Mouse (Mus musculus): ENCODE results near the gene Clec4a1. TPM values are rescaled to one million over a fixed set of nuclear protein-coding genes. Genes with fewer than 3 reads are reported as not detected.

Gene Clec4a1
- total and polyA plus RNA-seq, 2 experiments from 2014 or later = 1.8 TPM; not detected in 1

- no peak for TF ChIP-seq CTCF (IDR thresholded peaks at IDR 0.05; ENCODE audit: low read depth)
- no peak for TF ChIP-seq EP300 (IDR thresholded peaks at IDR 0.05; ENCODE audit: low read depth)
- no peak for ATAC-seq (ENCODE audit: insufficient read depth, low read depth)
- Histone ChIP-seq H3K27me3 (ENCODE audit: control insufficient read depth, insufficient read depth, low read length) (no peaks in the 10 kb centered on the region), H3K36me3 (replicated peaks; ENCODE audit: control insufficient read depth, insufficient read depth, low read length) (no peaks in the 10 kb centered on the region), H3K9ac (replicated peaks; ENCODE audit: low read depth, low read length) (no peak overlapping the region), H3K9me3 (replicated peaks; ENCODE audit: control insufficient read depth, low read length) (no peaks in the 10 kb centered on the region), H3K4me1 (ENCODE audit: control insufficient read depth, insufficient read depth) (no peaks in the 10 kb centered on the region), H3K27ac (ENCODE audit: low read depth) (no peak overlapping the region), H3K4me2 (ENCODE audit: low read depth, low read length) (no peak overlapping the region), H3K4me3 (ENCODE audit: low read depth, low read length) (no peak overlapping the region)
- DNase-seq (ENCODE audit: low spot score) = no peak
- 34% methylated on average over 4 of the region's 4 CpGs for WGBS
Observed at GRCm38 (mm10) chr6:122919922-122920321, 1.7 kb upstream of the Clec4a1 start.

GRCm38 (mm10) chr6:122934845-122935244 lies 13.2 kb downstream of the Clec4a1 start:
- Histone ChIP-seq H3K27me3 (ENCODE audit: control insufficient read depth, insufficient read depth, low read length) (no peaks in the 10 kb centered on the region), H3K4me1 (ENCODE audit: control insufficient read depth, insufficient read depth) (no peaks in the 10 kb centered on the region), H3K9me3 (replicated peaks; ENCODE audit: control insufficient read depth, low read length) (no peaks in the 10 kb centered on the region), H3K36me3 (replicated peaks; ENCODE audit: control insufficient read depth, insufficient read depth, low read length) (no peaks in the 10 kb centered on the region), H3K27ac (ENCODE audit: low read depth) (no peak overlapping the region), H3K4me3 (ENCODE audit: low read depth, low read length) (no peak overlapping the region), H3K9ac (replicated peaks; ENCODE audit: low read depth, low read length) (no peak overlapping the region), H3K4me2 (ENCODE audit: low read depth, low read length) (no peak overlapping the region)
- DNase-seq (ENCODE audit: low spot score) (no peak), ATAC-seq (ENCODE audit: insufficient read depth, low read depth) (no peak)
- TF ChIP-seq CTCF (IDR thresholded peaks at IDR 0.05; ENCODE audit: low read depth) = no peak
- no peak for TF ChIP-seq EP300 (IDR thresholded peaks at IDR 0.05; ENCODE audit: low read depth)
- WGBS = 73% methylated on average over 3 of the region's 3 CpGs

- Histone ChIP-seq H3K36me3 (replicated peaks; ENCODE audit: control insufficient read depth, insufficient read depth, low read length) (no peaks in the 10 kb centered on the region), H3K9ac (replicated peaks; ENCODE audit: low read depth, low read length) (no peak overlapping the region), H3K9me3 (replicated peaks; ENCODE audit: control insufficient read depth, low read length) (no peaks in the 10 kb centered on the region), H3K4me2 (ENCODE audit: low read depth, low read length) (no peak overlapping the region), H3K27ac (ENCODE audit: low read depth) (no peak overlapping the region), H3K27me3 (ENCODE audit: control insufficient read depth, insufficient read depth, low read length) (no peaks in the 10 kb centered on the region), H3K4me3 (ENCODE audit: low read depth, low read length) (no peak overlapping the region), H3K4me1 (ENCODE audit: control insufficient read depth, insufficient read depth) (no peaks in the 10 kb centered on the region)
- TF ChIP-seq EP300 (IDR thresholded peaks at IDR 0.05; ENCODE audit: low read depth) (no peak), CTCF (IDR thresholded peaks at IDR 0.05; ENCODE audit: low read depth) (no peak)
- WGBS = 70% methylated on average over 5 of the region's 5 CpGs
- DNase-seq (ENCODE audit: low spot score) (no peak), ATAC-seq (ENCODE audit: insufficient read depth, low read depth) (no peak)
Observed at GRCm38 (mm10) chr6:122939618-122940017, 18.0 kb downstream of the Clec4a1 start.

GRCm38 (mm10) chr6:122946760-122947159 lies 25.1 kb downstream of the Clec4a1 start:
- H3K9me3 ChIP-seq (replicated peaks; ENCODE audit: control insufficient read depth, low read length) = no peaks in the 10 kb centered on the region
- DNase-seq (ENCODE audit: low spot score) = no peak
- H3K9ac ChIP-seq (replicated peaks; ENCODE audit: low read depth, low read length) = no peak overlapping the region
- TF ChIP-seq EP300 (IDR thresholded peaks at IDR 0.05; ENCODE audit: low read depth) (no peak), CTCF (IDR thresholded peaks at IDR 0.05; ENCODE audit: low read depth) (no peak)
- WGBS = 65% methylated on average over 2 of the region's 2 CpGs
- H3K4me1 ChIP-seq (ENCODE audit: control insufficient read depth, insufficient read depth) = no peaks in the 10 kb centered on the region
- H3K4me3 ChIP-seq (ENCODE audit: low read depth, low read length) = no peak overlapping the region
- H3K36me3 ChIP-seq (replicated peaks; ENCODE audit: control insufficient read depth, insufficient read depth, low read length) = no peaks in the 10 kb centered on the region
- no peak overlapping the region for H3K27ac ChIP-seq (ENCODE audit: low read depth)
- no peaks in the 10 kb centered on the region for H3K27me3 ChIP-seq (ENCODE audit: control insufficient read depth, insufficient read depth, low read length)
- no peak overlapping the region for H3K4me2 ChIP-seq (ENCODE audit: low read depth, low read length)
- no peak for ATAC-seq (ENCODE audit: insufficient read depth, low read depth)

GRCm38 (mm10) chr6:122952401-122952800 lies 30.8 kb downstream of the Clec4a1 start, which contains the start of gene Clec4a3:
Gene Clec4a3 (plus strand): TSS chr6:122952515.
- WGBS = 70% methylated on average over 8 of the region's 8 CpGs
- DNase-seq (ENCODE audit: low spot score) (no peak), ATAC-seq (ENCODE audit: insufficient read depth, low read depth) (no peak)
- no peak within 1 kb of the TSS for H3K9ac ChIP-seq (replicated peaks; ENCODE audit: low read depth, low read length)
- no peak within 1 kb of the TSS for H3K4me3 ChIP-seq (ENCODE audit: low read depth, low read length)
- TF ChIP-seq EP300 (IDR thresholded peaks at IDR 0.05; ENCODE audit: low read depth) (no peak), CTCF (IDR thresholded peaks at IDR 0.05; ENCODE audit: low read depth) (no peak)
- H3K36me3 ChIP-seq (replicated peaks; ENCODE audit: control insufficient read depth, insufficient read depth, low read length) = no peaks in the 10 kb centered on the region
- H3K4me2 ChIP-seq (ENCODE audit: low read depth, low read length) = no peak within 1 kb of the TSS
- no peaks in the 10 kb centered on the region for H3K27me3 ChIP-seq (ENCODE audit: control insufficient read depth, insufficient read depth, low read length)
- no peaks in the 10 kb centered on the region for H3K9me3 ChIP-seq (replicated peaks; ENCODE audit: control insufficient read depth, low read length)
- H3K4me1 ChIP-seq (ENCODE audit: control insufficient read depth, insufficient read depth) = no peaks in the 10 kb centered on the region
- H3K27ac ChIP-seq (ENCODE audit: low read depth) = no peak within 1 kb of the TSS

GRCm38 (mm10) chr6:122964562-122964961 lies 42.9 kb downstream of the Clec4a1 start:
- no peaks in the 10 kb centered on the region for H3K9me3 ChIP-seq (replicated peaks; ENCODE audit: control insufficient read depth, low read length)
- H3K36me3 ChIP-seq (replicated peaks; ENCODE audit: control insufficient read depth, insufficient read depth, low read length) = no peaks in the 10 kb centered on the region
- H3K4me2 ChIP-seq (ENCODE audit: low read depth, low read length) = no peak overlapping the region
- H3K4me1 ChIP-seq (ENCODE audit: control insufficient read depth, insufficient read depth) = no peaks in the 10 kb centered on the region
- H3K27ac ChIP-seq (ENCODE audit: low read depth) = no peak overlapping the region
- 61% methylated on average over 2 of the region's 2 CpGs for WGBS
- TF ChIP-seq CTCF (IDR thresholded peaks at IDR 0.05; ENCODE audit: low read depth) = no peak
- no peak for TF ChIP-seq EP300 (IDR thresholded peaks at IDR 0.05; ENCODE audit: low read depth)
- no peak overlapping the region for H3K4me3 ChIP-seq (ENCODE audit: low read depth, low read length)
- ATAC-seq (ENCODE audit: insufficient read depth, low read depth) (no peak), DNase-seq (ENCODE audit: low spot score) (no peak)
- H3K9ac ChIP-seq (replicated peaks; ENCODE audit: low read depth, low read length) = no peak overlapping the region
- H3K27me3 ChIP-seq (ENCODE audit: control insufficient read depth, insufficient read depth, low read length) = no peaks in the 10 kb centered on the region
